Mouse (Mus musculus) megakaryocyte-erythroid progenitor cell, adult 5-6 weeks (primary cell): ENCODE results near the gene Syt17. TPM values are rescaled to one million over a fixed set of nuclear protein-coding genes. Genes with fewer than 3 reads are reported as not detected.
"Not testable (repeated sequence)": the region's sequence is repeated elsewhere in the genome, so short reads cannot be mapped to it uniquely, and the experiment has no call there.

Experiments
- ATAC-seq: replicated peaks from 2 replicates; pipeline ENCODE4 v1.8.0; 2016; ENCODE audit warnings: mild to moderate bottlenecking, inconsistent platforms; ENCODE audit not compliant: severe bottlenecking, poor library complexity, low FRiP score, low TSS enrichment
- total RNA-seq, 2 experiments: library from RNA; stranded (forward) in 1 of 2; stranded (reverse) in 1 of 2; fragments of 200-1000, 215-1000 nt in 1 of 2; fragments of >200 nt in 1 of 2; fragmentation: Nextera tagmentation in 1 of 2; gene quantifications; 2 replicates each; pipeline ENCODE4 v1.2.3; 2014 to 2017

Gene Syt17
- total RNA-seq, 2 experiments from 2014 or later: not detected

- ATAC-seq: no peak
These were observed 46.1 kb downstream of the Syt17 start for GRCm38 (mm10) chr7:118401949-118402348.

GRCm38 (mm10) chr7:118399764-118400163 is 48.3 kb downstream of the Syt17 start:
- ATAC-seq: no peak

- ATAC-seq: no peak
These were observed 57.3 kb downstream of the Syt17 start for GRCm38 (mm10) chr7:118390705-118391104.

DNA sequence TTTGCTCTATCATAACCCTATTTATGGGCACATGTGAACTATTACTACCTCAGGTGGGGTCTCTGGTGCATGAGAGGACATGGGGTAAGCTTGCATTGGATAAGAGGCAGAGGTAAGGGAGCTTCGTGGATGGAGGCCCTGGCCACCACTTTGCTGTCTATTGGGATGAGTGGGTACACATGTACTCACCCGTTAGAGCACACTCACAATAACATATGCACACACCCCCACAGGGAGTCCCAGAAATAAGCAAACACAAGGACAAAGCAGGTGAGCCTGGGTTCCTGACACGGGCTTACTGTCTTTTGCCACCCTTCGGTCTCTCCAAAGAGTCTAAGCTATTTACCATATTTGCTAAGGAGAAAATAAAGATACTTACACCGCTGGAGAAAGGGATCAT is 67.0 kb downstream of the Syt17 start:
- ATAC-seq: no peak

DNA sequence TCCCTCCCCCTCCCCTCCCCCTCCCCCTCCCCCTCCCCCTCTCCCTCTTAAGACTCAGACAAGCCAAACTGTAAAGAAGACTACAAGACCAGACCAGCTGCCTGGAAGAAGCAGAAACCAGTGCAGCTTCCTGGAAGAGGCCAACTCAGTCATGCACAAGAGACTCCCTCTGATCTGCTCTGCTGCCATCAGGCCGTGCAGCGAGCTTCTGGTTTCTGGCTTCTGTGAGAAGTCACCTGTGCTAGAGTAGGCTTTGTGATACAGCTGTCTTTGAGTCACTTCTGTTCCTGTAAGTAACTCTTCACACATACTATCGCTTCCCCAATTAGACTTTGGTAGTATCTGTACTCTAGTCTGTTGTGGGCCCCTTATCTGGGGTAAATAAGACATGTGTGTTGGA is 68.0 kb downstream of the Syt17 start:
- no peak for ATAC-seq

- ATAC-seq: no peak
These were observed 71.4 kb downstream of the Syt17 start for GRCm38 (mm10) chr7:118376590-118376989.

DNA sequence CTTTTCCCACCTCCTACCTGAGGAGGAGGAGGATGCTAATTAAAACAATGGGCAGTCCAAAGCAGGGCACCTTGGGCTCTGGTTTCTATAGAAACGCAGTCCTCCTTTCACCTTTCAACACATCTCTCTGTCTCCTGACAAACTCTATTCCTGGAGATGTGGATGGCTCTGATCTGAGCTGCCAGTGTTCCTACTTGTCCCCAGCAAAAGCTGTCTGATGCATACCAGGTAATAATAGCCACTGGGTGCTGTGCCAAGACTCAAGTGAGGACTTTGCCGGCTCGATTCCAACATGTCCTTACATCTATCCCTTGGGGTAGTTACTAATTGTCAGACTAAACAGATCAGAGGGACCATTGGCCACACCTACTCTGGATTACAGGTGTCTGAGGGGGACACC is 72.7 kb downstream of the Syt17 start:
- ATAC-seq: no peak

DNA sequence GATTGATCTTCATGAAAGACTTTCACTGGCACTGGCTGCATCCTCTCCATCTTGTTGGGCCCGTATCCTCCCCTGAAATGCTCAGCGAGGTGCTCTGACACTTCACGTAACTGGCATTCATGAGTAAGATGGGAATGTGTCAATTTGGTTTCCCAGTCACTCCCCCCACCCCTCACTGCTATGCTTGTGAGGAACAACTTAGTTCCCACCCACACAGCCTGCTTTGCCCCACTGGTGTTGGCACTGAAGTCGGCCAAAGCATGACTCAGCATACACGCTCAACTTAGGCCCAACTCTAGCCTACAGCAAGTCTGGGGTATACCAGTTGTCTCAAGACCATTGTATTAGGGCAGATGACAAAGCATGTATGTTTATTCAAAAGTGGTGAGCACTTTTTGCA is 76.7 kb downstream of the Syt17 start:
- no peak for ATAC-seq

DNA sequence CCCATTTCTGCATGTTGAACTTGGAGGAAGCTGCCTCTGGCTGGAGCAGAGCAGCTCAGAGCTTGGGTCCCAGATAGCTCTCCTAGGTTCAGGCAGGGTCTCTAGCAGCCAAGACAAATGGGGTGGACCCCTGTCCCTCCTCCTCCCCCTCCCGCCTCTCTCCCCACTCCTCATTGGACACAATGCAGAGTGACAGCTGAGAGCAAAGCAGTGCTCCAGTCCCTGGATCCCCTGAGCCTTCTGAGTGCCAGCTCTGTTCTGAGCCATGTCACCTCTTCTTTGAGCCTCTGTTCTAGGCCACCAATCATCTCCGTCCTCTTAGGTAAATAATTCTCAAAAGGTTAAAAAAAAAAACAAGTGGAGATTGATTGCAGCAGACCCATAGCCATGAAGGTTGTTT is 78.3 kb downstream of the Syt17 start:
- ATAC-seq: no peak

DNA sequence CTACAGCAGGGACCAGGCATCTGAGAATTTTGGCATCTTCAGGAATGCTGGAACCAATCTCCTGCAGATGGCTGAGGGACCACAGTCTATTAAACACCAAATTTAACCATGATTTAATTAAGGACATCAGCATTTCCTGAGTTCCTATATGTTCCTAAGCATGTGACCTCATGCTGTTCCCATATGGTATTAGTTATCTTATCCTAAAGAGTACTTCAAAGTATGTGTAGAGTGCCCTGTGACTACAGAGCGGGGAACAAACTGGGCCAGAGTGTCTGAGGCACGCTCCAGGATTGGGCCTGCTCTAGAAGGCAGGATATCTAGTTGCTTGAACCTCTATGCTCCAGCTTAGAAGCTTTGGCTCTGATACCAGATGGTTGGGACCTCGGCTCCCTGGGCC is 82.1 kb downstream of the Syt17 start:
- no peak for ATAC-seq

- no peak for ATAC-seq
These were observed 82.8 kb downstream of the Syt17 start for GRCm38 (mm10) chr7:118365251-118365650.

- no peak for ATAC-seq
These were observed 83.5 kb downstream of the Syt17 start for GRCm38 (mm10) chr7:118364353-118365007.

DNA sequence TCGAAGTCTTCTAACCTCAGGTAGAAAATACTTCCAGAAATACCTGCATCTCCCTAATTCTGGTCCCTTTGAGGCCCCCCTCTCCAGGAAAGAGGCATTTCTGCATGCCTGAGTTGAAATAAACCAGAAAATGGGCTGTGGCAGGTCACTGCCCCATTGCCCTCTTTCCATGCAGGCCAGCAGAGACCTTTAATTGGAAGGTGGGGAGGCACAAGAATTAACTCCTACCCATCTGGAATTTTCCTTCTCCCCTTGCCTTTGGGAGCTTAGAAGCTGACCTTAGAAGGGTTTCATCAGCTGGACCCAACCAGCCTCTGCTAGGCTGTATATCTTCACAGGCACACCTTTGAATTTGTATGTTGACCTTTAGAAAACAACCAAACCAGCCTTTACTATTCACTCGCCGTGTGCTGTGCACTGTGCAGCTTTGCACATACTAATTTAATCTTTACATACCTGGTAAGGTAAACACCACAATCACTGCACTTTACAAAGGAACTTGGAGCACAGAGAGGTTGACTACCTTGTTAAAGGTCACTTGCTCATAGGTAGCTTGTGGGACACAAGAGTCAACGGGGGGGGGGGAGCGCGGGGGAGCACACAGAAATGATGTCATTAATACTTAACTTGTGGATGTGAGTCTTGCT is 84.3 kb downstream of the Syt17 start:
- no peak for ATAC-seq

DNA sequence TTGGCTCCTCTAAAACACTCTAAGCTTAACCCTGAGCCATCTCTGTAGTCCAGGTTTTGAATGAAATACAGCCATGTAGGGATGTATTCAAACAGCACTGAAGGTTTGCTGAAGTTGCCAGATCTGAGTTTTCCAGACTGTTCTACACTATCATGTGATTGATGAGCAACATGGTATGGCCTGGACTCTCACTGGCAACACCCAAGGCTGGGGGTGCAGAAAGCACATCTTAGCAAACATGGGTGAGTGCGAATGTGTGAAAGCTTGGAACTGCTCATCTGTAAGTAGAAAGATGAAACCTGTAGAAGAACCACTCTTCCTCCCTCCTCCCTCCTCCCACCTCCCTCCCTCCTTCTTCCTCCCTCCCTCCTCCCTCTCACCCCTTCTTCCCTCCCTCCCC is 85.1 kb downstream of the Syt17 start:
- no peak for ATAC-seq

- no peak for ATAC-seq
These were observed 85.8 kb downstream of the Syt17 start for GRCm38 (mm10) chr7:118362258-118362657.

DNA sequence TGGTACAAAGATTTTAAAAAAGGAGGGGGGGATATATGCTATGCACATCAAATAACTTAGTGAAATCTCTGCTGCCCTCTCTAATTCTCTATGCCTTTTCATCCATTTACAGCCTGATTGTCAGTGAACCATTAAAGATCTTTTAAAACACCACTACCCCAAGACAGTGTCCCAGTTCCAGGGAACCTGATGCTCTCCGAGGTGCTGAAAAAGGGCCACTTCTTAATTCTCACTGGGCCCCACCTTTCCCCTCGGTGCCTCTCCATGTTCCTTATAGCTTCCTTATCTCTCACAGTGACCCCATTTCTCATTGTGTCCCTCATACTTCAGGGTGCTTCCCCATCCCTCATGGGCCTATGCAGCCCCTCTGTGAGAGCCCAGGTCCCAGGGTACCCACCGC is 89.0 kb downstream of the Syt17 start:
- no peak for ATAC-seq

- not testable (repeated sequence) for ATAC-seq
These were observed 91.5 kb downstream of the Syt17 start for GRCm38 (mm10) chr7:118356410-118357005.

DNA sequence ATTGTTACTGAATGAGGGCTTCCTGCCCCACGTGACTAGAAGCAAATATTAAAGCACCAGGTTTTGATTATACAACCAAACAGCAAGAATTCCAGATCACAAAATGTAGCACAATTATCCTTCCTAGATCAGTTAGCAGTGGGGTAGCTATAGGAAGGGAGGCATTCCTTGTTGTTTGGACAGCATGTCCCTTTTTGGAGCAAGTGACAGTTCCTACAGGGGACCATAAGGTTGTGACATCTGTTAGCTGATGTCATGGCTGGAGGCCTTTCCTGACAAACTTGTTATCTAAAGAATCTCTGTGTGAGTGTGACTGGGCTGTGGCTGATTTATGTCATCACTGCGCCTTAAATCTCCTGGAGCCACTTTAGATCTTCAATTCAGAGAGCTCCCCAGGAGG is 97.2 kb downstream of the Syt17 start:
- no peak for ATAC-seq

- no peak for ATAC-seq
These were observed 101.1 kb downstream of the Syt17 start for GRCm38 (mm10) chr7:118346943-118347342.

GRCm38 (mm10) chr7:118346432-118346831 is 101.6 kb downstream of the Syt17 start:
- no peak for ATAC-seq

DNA sequence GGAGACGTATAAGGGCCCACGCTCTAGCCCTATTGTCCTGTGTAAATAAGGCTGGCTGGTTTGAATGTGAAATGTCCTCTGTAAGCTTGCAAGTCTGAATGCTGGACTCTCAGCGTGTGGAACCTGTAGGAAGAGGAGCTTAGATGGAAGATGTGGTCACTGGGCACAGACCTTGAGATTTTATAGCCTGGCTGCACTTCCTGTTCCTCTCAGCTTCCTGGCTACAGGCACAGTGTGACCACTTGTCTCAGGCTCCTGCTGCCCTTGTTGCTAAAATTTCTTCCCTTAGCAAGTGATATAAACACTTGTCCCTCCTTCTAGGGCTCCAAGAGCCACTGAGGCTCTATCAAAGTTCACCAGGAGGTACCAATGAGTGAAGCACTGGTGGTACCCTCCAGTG is 102.6 kb downstream of the Syt17 start:
- no peak for ATAC-seq
